Mouse (Mus musculus) stomach, embryonic 15.5 days (tissue): ENCODE results near the gene G0s2. TPM values are rescaled to one million over a fixed set of nuclear protein-coding genes. Genes with fewer than 3 reads are reported as not detected.
"Not testable (repeated sequence)": the region's sequence is repeated elsewhere in the genome, so short reads cannot be mapped to it uniquely, and the experiment has no call there.

Experiments
- ATAC-seq: fragments of 200-750 bp; cut with Nextera tagmentation; 2 replicates; pipeline ENCODE4 v1.8.0; 2017; ENCODE audit warnings: low read depth, moderate number of reproducible peaks, moderate TSS enrichment; ENCODE audit not compliant: insufficient read depth, low FRiP score
- H3K27ac ChIP-seq: fragments of 300-500 bp; sonication (generic); 2 replicates; pipeline ENCODE4 v1.5.1; 2015; ENCODE audit warnings: mild to moderate bottlenecking, inconsistent platforms
- H3K27me3 ChIP-seq: fragments of 300-500 bp; sonication (generic); replicated peaks from 2 replicates; pipeline ENCODE4 v1.6.1; 2015; ENCODE audit warnings: inconsistent platforms
- H3K36me3 ChIP-seq: fragments of 300-500 bp; sonication (generic); 2 replicates; pipeline ENCODE4 v1.6.1; 2015; ENCODE audit warnings: inconsistent platforms
- H3K4me1 ChIP-seq: fragments of 300-500 bp; sonication (generic); 2 replicates; pipeline ENCODE4 v1.6.1; 2015; ENCODE audit warnings: inconsistent platforms
- H3K4me2 ChIP-seq: fragments of 300-500 bp; sonication (generic); 2 replicates; pipeline ENCODE4 v1.6.1; 2015; ENCODE audit warnings: mild to moderate bottlenecking, inconsistent platforms
- H3K4me3 ChIP-seq: fragments of 300-500 bp; sonication (generic); replicated peaks from 2 replicates; pipeline ENCODE4 v1.5.1; 2015; ENCODE audit warnings: inconsistent platforms
- H3K9ac ChIP-seq: fragments of 300-500 bp; sonication (generic); 2 replicates; pipeline ENCODE4 v1.6.1; 2015; ENCODE audit warnings: inconsistent platforms
- H3K9me3 ChIP-seq: fragments of 300-500 bp; sonication (generic); 2 replicates; pipeline ENCODE4 v1.6.1; 2016; ENCODE audit warnings: inconsistent platforms
- WGBS: fragments of 180-500 bp; shearing (Covaris S2); methylation state at CpG from one replicate; pipeline ENCODE4 v1.1.7; 2015; 5-methylcytosine and 5-hydroxymethylcytosine counted together
- polyA plus RNA-seq: library from polyadenylated mRNA; unstranded; fragments of >200 nt; fragmentation: Nextera tagmentation; extraction: Ambion mirVana; gene quantifications from 2 replicates; pipeline ENCODE4 v1.2.1, GENCODE M21; 2015

G0s2 gene
- polyA plus RNA-seq, 1 experiment from 2014 or later = 38.3 TPM

DNA sequence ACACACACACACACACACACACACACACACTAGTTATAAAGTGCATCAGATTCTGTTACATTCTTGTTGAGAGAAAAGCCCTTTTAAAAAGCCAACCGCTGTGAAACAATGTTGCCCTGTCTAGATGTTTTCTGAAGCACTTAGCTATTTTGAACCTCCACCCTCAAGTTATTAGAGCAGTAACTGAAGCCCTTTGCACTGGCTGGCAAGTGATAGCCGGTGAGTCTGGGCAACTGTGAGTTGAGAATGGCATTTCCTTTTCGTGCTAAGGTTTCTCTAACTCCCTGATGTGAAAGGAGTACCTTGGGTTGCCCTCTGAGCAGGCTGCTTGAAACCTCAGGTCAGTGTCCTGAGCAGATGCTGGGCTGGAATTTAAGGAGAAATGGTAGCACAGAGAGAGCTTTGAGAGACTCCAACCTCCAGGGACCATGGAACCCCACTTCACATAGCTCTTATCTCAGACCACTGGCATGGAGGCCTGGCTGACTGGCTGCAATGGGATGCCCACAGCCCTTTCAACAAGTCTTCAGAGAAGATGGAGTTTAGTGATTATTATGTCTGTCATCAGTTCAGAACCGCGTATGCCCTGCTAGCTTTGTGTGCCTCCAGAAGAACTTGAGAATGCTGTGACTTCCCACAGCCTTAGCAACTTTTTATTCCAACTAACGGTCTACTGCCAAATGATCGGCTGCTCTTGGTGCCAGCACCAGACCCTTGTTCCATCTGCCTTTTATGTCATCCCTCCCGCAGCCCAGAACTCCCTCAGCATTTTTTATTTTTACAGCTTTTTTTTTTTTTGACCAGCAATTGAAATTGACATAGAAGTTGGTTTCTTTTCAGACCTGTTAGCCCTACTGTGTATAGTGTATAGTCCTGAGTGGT is 9.8 kb downstream of the G0s2 start:
- no peak for ATAC-seq
- Histone ChIP-seq H3K27ac (no peak overlapping the region), H3K9ac (no peak overlapping the region), H3K4me1 (no peaks in the 10 kb centered on the region), H3K4me2 (no peak overlapping the region), H3K4me3 (no peak overlapping the region), H3K27me3 (no peaks in the 10 kb centered on the region), H3K36me3 (no peaks in the 10 kb centered on the region), H3K9me3 (no peaks in the 10 kb centered on the region)
- 79% methylated on average over 8 of the region's 8 CpGs for WGBS

DNA sequence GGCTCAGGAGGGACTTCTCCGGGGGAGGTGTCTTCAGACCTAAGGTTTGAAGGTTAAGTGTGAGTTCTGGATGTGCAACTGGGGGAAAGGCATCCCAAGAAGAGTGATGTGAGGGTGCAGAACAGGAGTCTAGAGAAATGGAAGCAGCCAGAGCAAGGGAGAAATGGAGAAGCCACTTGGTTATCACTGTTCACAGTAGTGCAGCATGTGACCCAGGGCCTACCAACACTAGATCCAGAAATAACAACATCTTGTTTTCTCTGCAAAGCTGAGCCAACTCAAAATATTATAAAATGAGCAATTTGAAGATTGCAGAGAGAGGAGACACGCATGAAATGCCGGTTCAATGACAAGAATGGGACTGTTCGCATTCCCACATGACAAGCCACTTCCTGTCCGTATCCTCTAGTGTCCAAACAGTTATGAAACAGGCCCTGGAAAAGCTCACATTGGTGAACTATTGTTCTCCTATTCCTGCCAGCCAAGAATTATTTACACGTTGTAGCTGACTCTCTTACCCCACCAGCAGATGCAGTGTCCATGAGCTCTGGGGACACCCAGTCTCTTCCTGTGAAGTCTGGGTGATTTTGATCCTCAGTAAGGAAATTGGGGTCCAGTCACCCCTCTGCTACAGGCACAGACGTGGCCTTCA is 11.0 kb downstream of the G0s2 start:
- H3K9ac ChIP-seq = no peak overlapping the region
- no peaks in the 10 kb centered on the region for H3K9me3 ChIP-seq
- no peak overlapping the region for H3K4me2 ChIP-seq
- no peaks in the 10 kb centered on the region for H3K27me3 ChIP-seq
- ATAC-seq = no peak; the same call in 1 of the 2 replicates
- no peaks in the 10 kb centered on the region for H3K4me1 ChIP-seq
- H3K4me3 ChIP-seq = no peak overlapping the region
- no peaks in the 10 kb centered on the region for H3K36me3 ChIP-seq
- no peak overlapping the region for H3K27ac ChIP-seq
- WGBS = 46% methylated on average over 7 of the region's 7 CpGs

DNA sequence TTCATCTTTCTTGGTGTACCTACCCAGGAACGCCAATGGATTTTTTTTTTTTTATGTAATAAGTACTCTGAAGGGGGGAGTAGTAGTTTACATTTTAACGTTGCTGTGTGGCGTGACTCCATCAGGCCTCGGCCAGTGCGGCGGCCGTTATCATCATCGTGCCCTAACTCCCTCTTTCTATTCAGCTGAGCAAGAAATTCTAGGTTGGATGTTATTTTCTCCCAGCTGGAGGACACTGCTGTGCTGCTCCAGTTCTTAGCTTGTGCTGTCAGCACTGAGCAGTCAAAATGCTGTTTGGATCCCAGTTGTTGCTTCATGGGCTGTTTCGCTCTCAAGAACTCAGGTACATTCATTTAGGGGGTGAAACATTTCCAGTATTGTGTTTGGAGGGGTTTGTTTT is 13.5 kb downstream of the G0s2 start:
- Histone ChIP-seq H3K4me2 (no peak overlapping the region), H3K9me3 (no peaks in the 10 kb centered on the region), H3K27ac (no peak overlapping the region), H3K36me3 (no peaks in the 10 kb centered on the region), H3K4me1 (no peaks in the 10 kb centered on the region), H3K4me3 (no peak overlapping the region), H3K9ac (no peak overlapping the region), H3K27me3 (no peaks in the 10 kb centered on the region)
- 68% methylated on average over 9 of the region's 9 CpGs for WGBS
- ATAC-seq = no peak

DNA sequence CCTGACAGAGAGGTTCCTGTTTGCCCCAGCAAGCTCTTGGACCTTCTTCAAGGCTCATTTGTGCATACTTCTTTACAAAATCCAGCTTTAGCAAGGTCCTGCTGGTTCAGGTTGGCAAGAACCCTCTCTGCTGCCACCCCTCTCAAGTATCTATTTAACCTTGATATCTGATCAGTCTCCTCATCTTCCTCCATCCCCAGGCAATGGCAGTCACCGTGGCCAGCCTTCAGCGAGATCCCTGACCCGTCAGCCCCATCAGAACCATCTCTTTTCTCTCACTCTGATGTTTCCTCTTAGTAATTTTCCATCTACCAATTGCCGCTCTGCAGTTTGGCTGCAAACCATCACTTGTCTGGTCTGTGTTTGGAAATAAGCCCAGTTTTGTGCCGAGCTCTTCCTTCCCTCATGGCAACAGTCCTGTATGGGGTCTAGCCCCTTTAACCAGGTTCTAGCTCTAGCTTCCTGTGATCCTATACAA is 16.4 kb downstream of the G0s2 start:
- no peak overlapping the region for H3K4me3 ChIP-seq
- no peaks in the 10 kb centered on the region for H3K4me1 ChIP-seq
- no peaks in the 10 kb centered on the region for H3K36me3 ChIP-seq
- no peaks in the 10 kb centered on the region for H3K27me3 ChIP-seq
- H3K27ac ChIP-seq = no peak overlapping the region
- no peak for ATAC-seq
- no peak overlapping the region for H3K9ac ChIP-seq
- 35% methylated on average over 5 of the region's 5 CpGs for WGBS
- no peak overlapping the region for H3K4me2 ChIP-seq
- H3K9me3 ChIP-seq = no peaks in the 10 kb centered on the region

DNA sequence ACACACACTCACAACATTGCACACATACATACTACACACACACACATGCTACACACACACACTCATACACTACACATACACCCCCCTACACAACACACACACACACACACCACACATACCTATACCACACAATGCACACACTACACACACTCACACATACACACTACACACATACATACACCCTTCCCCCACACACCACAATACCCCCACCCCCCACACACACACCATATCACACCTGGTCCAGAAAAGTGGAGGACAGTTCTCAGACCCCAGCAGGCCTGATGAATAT is 16.8 kb downstream of the G0s2 start:
- H3K4me2 ChIP-seq = no peak overlapping the region
- no peak overlapping the region for H3K4me3 ChIP-seq
- H3K4me1 ChIP-seq = no peaks in the 10 kb centered on the region
- no peaks in the 10 kb centered on the region for H3K27me3 ChIP-seq
- no peaks in the 10 kb centered on the region for H3K9me3 ChIP-seq
- ATAC-seq = peak; percentile 71
- H3K36me3 ChIP-seq = no peaks in the 10 kb centered on the region
- H3K9ac ChIP-seq = no peak overlapping the region
- H3K27ac ChIP-seq = no peak overlapping the region

DNA sequence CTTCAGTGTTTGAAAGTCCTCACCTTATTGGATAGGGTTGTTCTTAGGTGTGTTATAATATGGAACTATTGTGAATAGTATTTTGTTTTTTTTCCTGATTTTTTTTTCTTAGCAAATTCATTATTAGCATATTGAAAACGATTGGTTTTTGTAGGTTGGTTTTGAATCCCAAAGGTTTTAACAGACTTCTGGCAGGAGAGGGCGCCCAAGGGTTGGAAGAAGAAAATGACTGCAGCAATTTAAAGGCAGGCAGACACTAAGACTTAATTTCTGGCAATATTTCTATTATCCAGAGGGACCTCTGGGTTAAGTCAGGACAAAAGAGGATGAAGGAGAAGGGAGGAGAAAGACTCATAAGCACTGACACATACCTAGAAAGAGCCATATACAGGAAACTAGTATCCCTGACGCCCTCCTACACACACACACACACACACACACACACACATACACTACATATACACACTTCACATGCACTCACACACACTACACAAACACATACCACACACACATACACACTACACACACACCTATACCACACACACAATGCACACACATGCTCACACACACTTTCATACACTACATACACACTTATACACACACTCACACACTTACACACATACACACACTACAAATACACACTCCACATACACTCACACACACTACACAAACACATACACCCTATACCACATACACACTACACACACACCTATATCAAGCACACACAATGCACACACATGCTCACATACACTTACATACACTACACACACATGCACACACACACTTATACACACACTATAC is 17.3 kb downstream of the G0s2 start:
- Histone ChIP-seq H3K4me1 (no peaks in the 10 kb centered on the region), H3K9me3 (no peaks in the 10 kb centered on the region), H3K36me3 (no peaks in the 10 kb centered on the region), H3K27ac (no peak overlapping the region), H3K9ac (no peak overlapping the region), H3K4me3 (no peak overlapping the region), H3K27me3 (no peaks in the 10 kb centered on the region), H3K4me2 (no peak overlapping the region)
- ATAC-seq = 0 out of 2 replicates have a peak, but pooled peaks have one; percentile 35
- WGBS = 23% methylated on average over 3 of the region's 3 CpGs

DNA sequence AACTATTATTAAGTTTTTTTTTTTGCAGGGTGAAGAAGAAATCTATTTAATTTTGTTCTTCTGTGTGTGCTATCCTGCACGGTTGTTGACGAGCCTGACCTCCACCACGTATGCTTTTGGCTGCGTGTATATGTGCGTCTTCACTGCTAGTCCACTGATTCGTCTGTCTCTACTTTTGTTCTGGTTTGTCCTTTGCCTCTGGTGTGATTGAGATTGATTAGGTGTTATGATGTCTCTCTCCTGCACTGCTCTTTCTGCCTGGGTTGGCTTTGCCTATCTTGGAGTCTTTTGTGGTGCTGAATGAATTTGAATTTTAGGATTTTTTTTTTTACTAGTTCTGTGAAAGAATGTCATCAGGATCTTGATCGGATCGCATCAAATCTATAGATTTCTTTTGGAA is 18.0 kb downstream of the G0s2 start:
- no peaks in the 10 kb centered on the region for H3K27me3 ChIP-seq
- no peak for ATAC-seq
- H3K4me2 ChIP-seq = no peak overlapping the region
- H3K36me3 ChIP-seq = no peaks in the 10 kb centered on the region
- H3K27ac ChIP-seq = no peak overlapping the region
- no peak overlapping the region for H3K9ac ChIP-seq
- H3K9me3 ChIP-seq = no peaks in the 10 kb centered on the region
- H3K4me3 ChIP-seq = no peak overlapping the region
- no peaks in the 10 kb centered on the region for H3K4me1 ChIP-seq
- WGBS = 64% methylated on average over 8 of the region's 8 CpGs

DNA sequence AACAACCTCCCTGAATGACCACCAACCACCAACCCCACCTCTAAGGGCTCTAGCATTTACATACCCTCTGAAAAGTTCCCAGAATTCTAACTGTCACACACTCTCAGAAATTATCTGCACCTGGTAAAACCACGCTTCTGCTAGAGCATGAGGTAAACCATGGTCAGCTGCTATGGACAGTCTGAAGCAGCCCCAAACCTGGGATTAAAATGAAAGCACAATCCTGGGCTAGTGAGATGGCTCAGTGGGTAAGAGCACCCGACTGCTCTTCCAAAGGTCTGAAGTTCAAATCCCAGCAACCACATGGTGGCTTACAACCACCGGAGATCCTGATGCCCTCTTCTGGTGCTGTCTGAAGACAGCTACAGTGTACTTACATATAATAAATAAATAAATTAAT is 19.1 kb downstream of the G0s2 start:
- H3K9me3 ChIP-seq, H3K36me3 ChIP-seq, H3K4me2 ChIP-seq, ATAC-seq, H3K4me1 ChIP-seq, H3K27me3 ChIP-seq, H3K9ac ChIP-seq, H3K27ac ChIP-seq, H3K4me3 ChIP-seq: not testable (repeated sequence)
- WGBS = 59% methylated on average over 3 of the region's 3 CpGs

DNA sequence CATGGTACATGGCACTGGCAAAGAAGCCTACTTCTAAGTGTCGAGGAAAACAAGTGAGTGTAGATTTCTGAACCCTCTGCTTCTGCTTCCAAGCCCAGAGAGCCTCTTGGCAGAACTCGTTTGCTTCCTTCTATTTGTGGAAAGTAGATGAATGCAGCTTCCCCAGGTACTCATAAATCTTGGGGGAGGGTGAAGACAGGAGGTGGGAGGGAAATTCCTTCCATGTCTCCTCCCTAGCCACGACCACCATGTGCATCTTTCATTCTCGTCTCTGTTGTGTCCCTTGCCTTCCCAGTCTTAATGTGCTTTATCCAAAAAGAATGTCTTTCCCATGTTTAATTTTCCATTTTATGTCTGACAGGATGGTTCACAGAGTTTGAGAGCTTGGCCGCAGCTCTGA is 20.4 kb downstream of the G0s2 start:
- no peaks in the 10 kb centered on the region for H3K36me3 ChIP-seq
- 28% methylated on average over 5 of the region's 5 CpGs for WGBS
- no peak overlapping the region for H3K4me2 ChIP-seq
- H3K4me1 ChIP-seq = no peaks in the 10 kb centered on the region
- H3K27ac ChIP-seq = no peak overlapping the region
- no peak overlapping the region for H3K4me3 ChIP-seq
- H3K9ac ChIP-seq = no peak overlapping the region
- H3K27me3 ChIP-seq = no peaks in the 10 kb centered on the region
- no peaks in the 10 kb centered on the region for H3K9me3 ChIP-seq
- ATAC-seq = no peak

DNA sequence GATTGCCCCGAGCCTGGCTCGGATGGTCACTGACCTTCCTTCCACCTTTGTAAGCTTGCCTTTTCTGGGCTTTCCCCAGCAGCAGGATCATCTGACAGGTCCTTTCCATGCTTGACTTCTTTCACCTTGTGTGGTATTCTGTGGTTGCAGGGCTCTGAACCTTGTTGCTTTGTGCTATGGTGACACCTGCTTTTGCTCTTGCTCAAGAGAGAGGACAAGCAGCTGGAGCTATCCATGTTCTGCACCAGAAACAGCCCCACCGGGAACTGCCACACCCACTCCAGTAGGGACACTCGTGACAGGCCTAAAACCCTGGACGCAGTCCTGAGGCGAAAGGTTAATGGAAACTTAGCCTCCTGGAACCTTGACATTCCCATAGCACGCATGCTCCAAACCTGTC is 21.6 kb downstream of the G0s2 start:
- Histone ChIP-seq H3K27me3 (no peaks in the 10 kb centered on the region), H3K4me1 (no peaks in the 10 kb centered on the region), H3K9ac (no peak overlapping the region), H3K9me3 (no peaks in the 10 kb centered on the region), H3K4me2 (no peak overlapping the region), H3K27ac (no peak overlapping the region), H3K36me3 (no peaks in the 10 kb centered on the region), H3K4me3 (no peak overlapping the region)
- 76% methylated on average over 7 of the region's 7 CpGs for WGBS
- ATAC-seq = no peak

DNA sequence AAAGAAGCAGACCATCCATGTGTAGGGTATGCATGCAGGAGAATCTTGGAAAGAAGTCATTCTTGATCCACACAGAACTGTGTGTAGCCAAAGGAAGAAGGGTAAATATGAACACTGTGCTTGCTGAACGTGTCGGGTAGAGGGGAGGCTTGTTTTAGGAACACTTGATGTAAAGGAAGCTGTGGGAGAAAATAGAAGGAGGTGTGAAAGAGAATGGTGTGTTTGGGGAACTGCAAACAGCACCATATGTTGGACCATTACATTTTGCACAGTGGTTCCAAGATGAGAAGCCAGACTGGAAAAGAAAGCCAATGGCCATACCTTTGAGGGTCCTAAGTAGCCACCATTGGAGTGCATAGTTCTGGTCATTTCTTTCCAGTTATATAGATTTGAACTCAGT is 23.0 kb downstream of the G0s2 start:
- Histone ChIP-seq H3K4me1 (no peaks in the 10 kb centered on the region), H3K4me2 (no peak overlapping the region), H3K27me3 (no peaks in the 10 kb centered on the region), H3K4me3 (no peak overlapping the region), H3K9me3 (no peaks in the 10 kb centered on the region), H3K9ac (no peak overlapping the region), H3K36me3 (no peaks in the 10 kb centered on the region), H3K27ac (no peak overlapping the region)
- WGBS = 75% methylated on average over 2 of the region's 2 CpGs
- ATAC-seq = no peak

DNA sequence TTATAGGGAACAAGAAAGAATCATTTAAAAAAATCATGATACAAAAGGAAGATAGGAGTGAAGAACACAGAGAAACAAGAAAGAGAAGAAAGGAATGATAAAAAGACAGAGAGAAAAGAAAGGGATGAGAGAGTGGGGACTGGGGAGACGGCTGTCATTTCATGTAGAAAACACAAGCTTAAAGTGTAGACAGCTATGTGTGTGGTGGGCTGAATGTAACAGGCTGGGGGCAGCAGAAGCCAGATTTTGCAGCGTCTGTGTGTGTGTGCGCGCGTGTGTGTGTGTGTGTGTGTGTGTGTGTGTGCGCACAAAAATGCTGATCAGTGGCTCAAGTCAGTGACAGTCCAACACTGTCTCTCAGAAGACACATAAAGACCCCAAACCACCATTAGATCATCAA is 28.8 kb downstream of the G0s2 start:
- H3K9ac ChIP-seq = no peak overlapping the region
- WGBS = 80% methylated on average over 6 of the region's 6 CpGs
- no peaks in the 10 kb centered on the region for H3K27me3 ChIP-seq
- H3K4me1 ChIP-seq = 0 out of 2 replicates have a peak, but pooled peaks cover 6% of the 10 kb centered on the region
- no peak overlapping the region for H3K4me2 ChIP-seq
- H3K36me3 ChIP-seq = no peaks in the 10 kb centered on the region
- no peak overlapping the region for H3K4me3 ChIP-seq
- H3K27ac ChIP-seq = no peak overlapping the region
- no peak for ATAC-seq
- H3K9me3 ChIP-seq = no peaks in the 10 kb centered on the region
